Mouse (Mus musculus): ENCODE measurements around the gene Plvap. TPM values are rescaled to one million over a fixed set of nuclear protein-coding genes. Genes with fewer than 3 reads are reported as not detected.
A peak's percentile ranks its signal among the peaks of the same experiment; 100 is the strongest.
"Not testable (repeated sequence)": the region's sequence is repeated elsewhere in the genome, so short reads cannot be mapped to it uniquely, and the experiment has no call there.

The Plvap gene
- polyA plus RNA-seq, 1 experiment = 11.0 TPM

DNA sequence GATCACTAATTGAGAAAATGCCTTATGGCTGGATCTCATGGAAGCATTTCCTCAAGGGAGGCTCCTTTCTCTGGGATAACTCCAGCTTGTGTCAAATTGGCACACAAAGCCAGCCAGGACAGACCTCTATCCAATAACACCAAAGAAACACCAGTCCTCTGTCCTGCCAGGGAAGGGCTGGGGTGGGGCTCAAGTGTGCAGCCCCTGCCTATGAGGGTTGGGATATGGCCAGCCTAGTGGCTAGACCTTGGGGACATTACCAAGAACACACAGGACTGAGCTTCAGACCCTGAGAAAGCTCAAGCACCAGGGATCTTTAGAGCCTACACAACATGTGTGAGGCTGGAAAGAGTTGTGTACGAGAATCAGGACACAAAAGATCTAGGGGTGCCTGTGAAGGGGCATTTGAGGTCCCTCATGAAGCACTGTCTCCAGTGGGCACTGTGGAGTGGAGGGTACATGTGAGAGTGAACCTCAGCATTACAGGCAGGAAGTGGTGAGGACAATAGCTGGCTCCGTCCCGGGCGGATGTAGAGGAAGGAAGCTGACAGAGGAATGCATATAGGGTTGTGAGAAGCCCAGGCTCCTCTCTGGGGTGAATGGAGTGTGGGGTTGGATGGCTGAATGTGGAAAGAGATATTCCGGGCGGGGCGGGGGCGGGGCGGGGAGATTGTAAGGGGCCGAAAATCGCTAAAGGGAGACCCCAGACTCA is 17.0 kb upstream of the Plvap start:
- no peak for TF ChIP-seq POLR2A (IDR thresholded peaks at IDR 0.05; ENCODE audit: extremely low read depth, insufficient read depth, low read length)
- no peak for TF ChIP-seq CTCF (IDR thresholded peaks at IDR 0.05; ENCODE audit: extremely low read depth, insufficient read depth, low read length)
- Histone ChIP-seq H3K4me1 (ENCODE audit: control insufficient read depth, insufficient read depth, low read length) (no peaks in the 10 kb centered on the region), H3K4me3 (ENCODE audit: insufficient read depth, low read length) (no peak overlapping the region), H3K27ac (ENCODE audit: insufficient read depth, low read length) (0 out of 2 replicates have a peak overlapping the region, but pooled peaks have one; percentile 12)

DNA sequence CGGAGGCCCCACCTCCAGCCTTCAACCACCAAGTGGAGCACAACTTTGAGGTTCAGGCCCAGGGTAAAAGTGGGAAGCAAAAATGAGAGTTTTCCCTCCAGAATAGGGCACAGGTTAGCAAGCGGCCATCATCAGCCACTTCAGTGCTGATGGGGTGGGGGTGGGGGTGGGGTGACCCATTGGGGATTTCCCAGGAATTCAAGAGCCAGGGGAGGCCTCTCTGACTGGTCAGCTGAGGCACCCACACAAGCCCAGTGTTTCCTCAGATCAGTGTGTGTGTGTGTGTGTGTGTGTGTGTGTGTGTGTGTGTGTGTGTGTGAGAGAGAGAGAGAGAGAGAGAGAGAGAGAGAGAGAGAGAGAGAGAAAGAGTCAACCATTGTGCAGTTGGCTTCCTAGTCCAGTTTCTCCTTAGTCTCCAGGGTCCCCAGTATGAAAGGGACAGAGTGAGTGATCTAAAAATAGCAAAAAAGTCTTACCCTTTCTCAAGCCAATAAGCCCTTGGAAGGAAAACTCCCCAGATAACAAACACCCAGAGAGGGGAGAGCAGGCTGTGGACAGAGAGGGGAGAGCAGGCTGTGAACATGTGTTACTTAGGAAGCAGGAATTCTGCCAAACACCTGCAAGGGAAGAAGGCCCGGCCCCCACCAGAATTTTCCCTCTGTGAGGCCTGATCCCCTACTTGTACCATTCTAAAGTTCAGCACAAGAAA is 15.8 kb upstream of the Plvap start:
- H3K4me3 ChIP-seq (ENCODE audit: insufficient read depth, low read length) = no peak overlapping the region
- H3K27ac ChIP-seq (ENCODE audit: insufficient read depth, low read length) = no peak overlapping the region
- no peaks in the 10 kb centered on the region for H3K4me1 ChIP-seq (ENCODE audit: control insufficient read depth, insufficient read depth, low read length)
- TF ChIP-seq CTCF (IDR thresholded peaks at IDR 0.05; ENCODE audit: extremely low read depth, insufficient read depth, low read length) (no peak), POLR2A (IDR thresholded peaks at IDR 0.05; ENCODE audit: extremely low read depth, insufficient read depth, low read length) (no peak)

DNA sequence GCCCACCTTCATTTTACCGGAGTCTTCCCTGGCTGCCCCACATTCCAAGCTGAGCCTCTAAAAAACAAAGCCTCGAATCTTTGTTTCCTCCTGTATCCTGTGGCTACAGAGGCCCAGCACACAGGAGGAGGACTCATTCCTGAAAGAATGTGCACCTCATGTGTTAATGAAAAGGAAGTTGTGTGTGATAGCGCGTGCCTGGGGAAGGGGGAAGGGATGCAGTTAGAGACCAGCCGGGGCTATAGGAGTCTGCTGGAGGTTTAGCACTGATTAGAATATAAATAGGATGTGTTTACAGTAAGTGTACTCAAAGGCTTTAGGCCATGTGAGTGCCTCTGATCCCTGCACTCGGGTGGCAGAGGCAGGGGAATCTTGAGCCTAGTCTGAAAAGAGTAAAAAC is 14.7 kb upstream of the Plvap start:
- H3K4me1 ChIP-seq (ENCODE audit: control insufficient read depth, insufficient read depth, low read length) = no peaks in the 10 kb centered on the region
- no peak overlapping the region for H3K4me3 ChIP-seq (ENCODE audit: insufficient read depth, low read length)
- TF ChIP-seq CTCF (IDR thresholded peaks at IDR 0.05; ENCODE audit: extremely low read depth, insufficient read depth, low read length) (no peak), POLR2A (IDR thresholded peaks at IDR 0.05; ENCODE audit: extremely low read depth, insufficient read depth, low read length) (no peak)
- no peak overlapping the region for H3K27ac ChIP-seq (ENCODE audit: insufficient read depth, low read length)

DNA sequence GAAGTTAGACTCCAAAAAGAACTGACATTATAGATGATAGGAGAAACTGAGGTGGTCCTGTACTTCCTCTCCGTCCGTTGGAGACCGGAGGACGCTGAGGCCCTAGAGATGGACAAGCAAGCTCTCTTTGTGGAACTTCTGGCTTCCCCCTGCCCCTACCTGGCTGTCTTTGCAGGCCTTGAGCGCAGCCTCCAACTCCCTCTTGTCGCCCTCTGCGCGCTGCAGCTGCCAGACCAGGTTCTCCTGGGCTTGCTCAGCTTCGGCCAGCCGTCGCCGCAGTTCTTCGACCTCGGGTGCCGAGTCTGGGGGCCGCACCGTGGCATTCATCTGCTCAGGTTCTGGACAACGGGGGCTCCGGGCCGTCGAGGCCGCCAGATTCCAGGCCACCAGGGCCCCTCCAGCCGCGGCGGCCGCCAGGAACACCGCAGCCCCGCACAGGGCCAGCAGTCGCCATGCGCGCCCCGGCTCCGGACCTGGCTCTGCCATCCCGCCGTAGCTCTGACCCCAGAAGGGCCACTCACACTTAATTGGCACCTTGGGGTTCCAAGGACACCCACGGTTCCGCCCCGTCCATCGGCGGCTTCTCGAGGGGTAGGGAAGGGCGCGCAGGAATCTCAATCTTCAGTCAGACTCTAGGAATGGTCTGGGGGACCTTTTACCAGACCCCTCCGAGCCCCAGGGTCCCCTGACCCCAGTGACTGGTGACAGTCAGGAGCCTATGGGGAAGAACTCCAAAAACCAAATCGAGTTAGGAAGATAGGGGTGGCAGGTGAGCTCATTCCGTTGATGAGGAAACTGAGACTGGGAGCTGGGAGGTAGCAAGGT is 13.9 kb upstream of the Plvap start, which contains the start of gene Ccdc194:
Gene Ccdc194 (minus strand): TSS at position 486 of the 825 bp plus-strand sequence.
- TF ChIP-seq POLR2A (IDR thresholded peaks at IDR 0.05; ENCODE audit: extremely low read depth, insufficient read depth, low read length) (no peak), CTCF (IDR thresholded peaks at IDR 0.05; ENCODE audit: extremely low read depth, insufficient read depth, low read length) (no peak)
- Histone ChIP-seq H3K27ac (ENCODE audit: insufficient read depth, low read length) (no peak within 1 kb of the TSS), H3K4me3 (ENCODE audit: insufficient read depth, low read length) (no peak within 1 kb of the TSS)

DNA sequence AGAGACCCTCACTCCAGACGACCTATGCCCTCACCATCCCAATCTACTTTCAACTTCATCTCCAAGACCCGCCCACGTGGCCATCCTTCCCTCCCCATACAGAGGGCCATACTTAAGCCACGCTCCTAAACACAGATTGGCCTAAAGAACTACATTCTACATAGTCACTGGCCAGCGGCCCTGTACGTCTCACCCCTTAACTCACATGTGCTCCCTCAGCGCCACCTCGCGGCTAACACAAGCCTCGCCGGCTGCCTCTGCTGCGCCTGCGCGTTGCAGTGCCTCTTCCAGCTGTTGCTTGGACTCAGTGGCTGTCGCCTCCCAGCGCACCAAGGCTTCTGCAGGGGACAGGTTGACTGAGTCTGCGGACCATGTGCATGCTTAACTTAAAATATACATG is 10.1 kb upstream of the Plvap start:
- Histone ChIP-seq H3K4me3 (ENCODE audit: insufficient read depth, low read length) (no peak overlapping the region), H3K4me1 (ENCODE audit: control insufficient read depth, insufficient read depth, low read length) (no peaks in the 10 kb centered on the region), H3K27ac (ENCODE audit: insufficient read depth, low read length) (no peak overlapping the region)
- TF ChIP-seq POLR2A (IDR thresholded peaks at IDR 0.05; ENCODE audit: extremely low read depth, insufficient read depth, low read length) = no peak
- TF ChIP-seq CTCF (IDR thresholded peaks at IDR 0.05; ENCODE audit: extremely low read depth, insufficient read depth, low read length) = peak; percentile 88

More for the DNA sequence above, 13.9 kb upstream of the Plvap start, which contains the start of gene Ccdc194:
- H3K4me1 ChIP-seq (ENCODE audit: control insufficient read depth, insufficient read depth, low read length) = no peaks in the 10 kb centered on the region

DNA sequence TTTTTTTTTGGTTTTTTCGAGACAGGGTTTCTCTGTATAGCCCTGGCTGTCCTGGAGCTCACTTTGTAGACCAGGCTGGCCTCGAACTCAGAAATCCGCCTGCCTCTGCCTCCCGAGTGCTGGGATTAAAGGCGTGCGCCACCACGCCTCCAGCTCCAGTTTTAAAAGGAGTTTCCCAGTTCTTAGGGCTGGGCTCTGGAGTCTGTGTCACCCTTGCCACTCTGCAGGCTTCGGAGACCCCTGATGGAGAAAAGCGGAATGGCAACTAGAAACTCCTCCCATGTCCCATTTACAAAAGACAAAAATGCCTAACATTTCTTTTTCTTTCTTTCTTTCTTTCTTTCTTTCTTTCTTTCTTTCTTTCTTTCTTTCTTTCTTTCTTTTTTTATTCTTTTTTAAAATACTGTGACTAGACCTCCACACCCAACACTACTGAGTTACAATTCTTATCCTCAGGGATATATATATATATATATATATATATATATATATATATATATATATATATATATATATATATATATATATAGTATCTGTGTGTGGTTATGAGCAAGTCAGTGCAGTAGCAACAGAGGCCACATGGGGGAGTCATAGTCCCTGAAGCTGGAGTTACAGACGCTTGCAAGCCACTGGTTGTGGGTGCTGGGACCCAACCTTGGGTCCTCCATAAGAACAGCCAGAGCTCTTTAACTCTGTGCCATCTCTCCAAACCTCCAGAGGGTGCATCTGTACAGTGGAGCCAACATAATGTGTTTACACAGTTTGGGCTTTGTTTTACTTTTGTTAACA is 7.7 kb upstream of the Plvap start:
- H3K27ac ChIP-seq (ENCODE audit: insufficient read depth, low read length); H3K4me3 ChIP-seq (ENCODE audit: insufficient read depth, low read length); H3K4me1 ChIP-seq (ENCODE audit: control insufficient read depth, insufficient read depth, low read length): not testable (repeated sequence)
- peak; percentile 58 for TF ChIP-seq CTCF (IDR thresholded peaks at IDR 0.05; ENCODE audit: extremely low read depth, insufficient read depth, low read length)

DNA sequence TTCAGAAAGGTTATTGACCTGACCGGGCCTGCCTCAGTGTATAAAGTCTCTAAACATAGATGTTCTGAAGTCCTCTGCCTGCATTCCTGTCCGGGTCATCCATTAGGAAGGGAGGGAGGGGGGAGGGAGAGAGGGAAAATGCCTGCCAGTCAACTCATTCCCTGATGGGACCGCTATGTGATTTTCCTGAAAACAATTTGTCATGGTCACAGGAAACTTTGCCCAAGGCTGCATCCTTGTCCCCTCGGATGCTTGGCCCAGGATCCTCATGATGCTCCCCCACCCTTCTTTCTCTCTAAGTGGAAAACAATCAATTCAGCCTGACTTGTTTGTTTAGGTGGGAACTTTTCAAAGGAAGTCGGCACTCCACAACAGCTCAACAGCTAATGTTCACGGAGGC is 5.2 kb upstream of the Plvap start:
- Histone ChIP-seq H3K4me3 (ENCODE audit: insufficient read depth, low read length) (no peak overlapping the region), H3K4me1 (ENCODE audit: control insufficient read depth, insufficient read depth, low read length) (no peaks in the 10 kb centered on the region), H3K27ac (ENCODE audit: insufficient read depth, low read length) (no peak overlapping the region)
- TF ChIP-seq POLR2A (IDR thresholded peaks at IDR 0.05; ENCODE audit: extremely low read depth, insufficient read depth, low read length) = no peak

DNA sequence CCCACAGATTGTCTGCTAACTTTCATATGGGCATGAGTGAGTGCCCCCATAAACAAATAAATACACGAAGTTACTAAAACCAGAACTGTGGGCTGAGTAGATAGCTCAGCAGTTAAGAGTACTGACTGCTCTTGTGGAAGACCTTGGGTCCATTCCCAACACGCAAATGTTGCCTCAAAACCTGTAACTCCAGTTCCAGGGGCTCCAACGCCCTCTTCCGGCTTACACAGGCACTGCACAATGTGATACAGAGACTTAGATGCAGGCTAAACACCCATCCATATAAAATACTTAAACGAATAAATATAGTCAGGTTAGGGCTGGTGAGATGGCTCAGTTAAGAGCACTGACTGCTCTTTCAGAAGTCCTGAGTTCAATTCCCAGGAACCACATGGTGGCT is 3.5 kb upstream of the Plvap start:
- H3K4me3 ChIP-seq (ENCODE audit: insufficient read depth, low read length) = no peak overlapping the region
- H3K27ac ChIP-seq (ENCODE audit: insufficient read depth, low read length) = no peak overlapping the region
- no peaks in the 10 kb centered on the region for H3K4me1 ChIP-seq (ENCODE audit: control insufficient read depth, insufficient read depth, low read length)
- TF ChIP-seq CTCF (IDR thresholded peaks at IDR 0.05; ENCODE audit: extremely low read depth, insufficient read depth, low read length) (no peak), POLR2A (IDR thresholded peaks at IDR 0.05; ENCODE audit: extremely low read depth, insufficient read depth, low read length) (no peak)

Measured in cortical plate, adult 2 months (tissue).